Comparison of ENCODE assay signal across 12 mouse cellular contexts in genomic region chr8:70406427-70407069, GRCm38 (mm10). TPM values are rescaled to one million over a fixed set of nuclear protein-coding genes. Genes with fewer than 3 reads are reported as not detected.
DNase-seq lines count a peak whose midpoint lies in the region; ATAC-seq and TF ChIP-seq lines count a peak whose summit lies in the region.
"Had no signal": no experiment of that assay in that cellular context is flagged by ENCODE, and none has a peak within 500 bp of the region (broad histone marks: within the 10 kb centered on the region; RNA-seq: fewer than 3 reads in every experiment).

No protein-coding gene starts in this region.

- no peak overlapping the region for H3K4me2 ChIP-seq in liver, embryonic 11.5 days
- no peak overlapping the region for H3K4me2 ChIP-seq in liver, postnatal 0 days (ENCODE audit: low read depth, low read length)
- no peak overlapping the region for H3K4me2 ChIP-seq in embryonic facial prominence, embryonic 12.5 days (replicated peaks)
- no peak overlapping the region for H3K4me2 ChIP-seq in limb, embryonic 15.5 days
- H3K4me2 ChIP-seq in midbrain, postnatal 0 days (ENCODE audit: low read depth, low read length, poor library complexity, severe bottlenecking), result no peak overlapping the region
- H3K4me2 ChIP-seq: midbrain, embryonic 13.5 days had no signal

- ATAC-seq in liver, embryonic 11.5 days (replicated peaks; ENCODE audit: low FRiP score), result no peak
- ATAC-seq in liver, postnatal 0 days, result no peak
- ATAC-seq in embryonic facial prominence, embryonic 12.5 days (ENCODE audit: insufficient number of reproducible peaks, insufficient read depth, low FRiP score, low TSS enrichment), result 0 out of 2 replicates have a peak, but pooled peaks have one; percentile 13
- no peak for ATAC-seq in limb, embryonic 15.5 days (ENCODE audit: insufficient number of reproducible peaks, low FRiP score, low TSS enrichment, low read depth)
- ATAC-seq in activated CD4-positive, CD25-positive, alpha-beta regulatory T cell, adult 4 months, result no peak
- no peak for ATAC-seq in midbrain, postnatal 0 days (ENCODE audit: low FRiP score)
- ATAC-seq: midbrain, embryonic 13.5 days had no signal

- peak overlapping the region; percentile 16; the same call in 1 of the 2 replicates for H3K9ac ChIP-seq in liver, embryonic 11.5 days (ENCODE audit: low read depth, low read length)
- no peak overlapping the region for H3K9ac ChIP-seq in liver, postnatal 0 days (replicated peaks)
- H3K9ac ChIP-seq in embryonic facial prominence, embryonic 12.5 days, result no peak overlapping the region
- H3K9ac ChIP-seq in limb, embryonic 15.5 days, result no peak overlapping the region
- no peak overlapping the region for H3K9ac ChIP-seq in midbrain, postnatal 0 days (replicated peaks; ENCODE audit: low read length, poor library complexity, severe bottlenecking)
- H3K9ac ChIP-seq: midbrain, embryonic 13.5 days had no signal

- 81% methylated on average over 11 of the region's 11 CpGs for WGBS in liver, embryonic 11.5 days
- 77% methylated on average over 11 of the region's 11 CpGs for WGBS in liver, postnatal 0 days (ENCODE audit: insufficient replicate concordance)
- WGBS in embryonic facial prominence, embryonic 12.5 days, result 71% methylated on average over 11 of the region's 11 CpGs
- WGBS in limb, embryonic 15.5 days, result 61% methylated on average over 11 of the region's 11 CpGs
- 81% methylated on average over 10 of the region's 11 CpGs for WGBS in midbrain, postnatal 0 days

- H3K9me3 ChIP-seq in liver, embryonic 11.5 days (ENCODE audit: control insufficient read depth, low read length), result no peaks in the 10 kb centered on the region
- no peaks in the 10 kb centered on the region for H3K9me3 ChIP-seq in liver, postnatal 0 days (ENCODE audit: low read length)
- no peaks in the 10 kb centered on the region for H3K9me3 ChIP-seq in embryonic facial prominence, embryonic 12.5 days
- no peaks in the 10 kb centered on the region for H3K9me3 ChIP-seq in limb, embryonic 15.5 days
- no peaks in the 10 kb centered on the region for H3K9me3 ChIP-seq in midbrain, postnatal 0 days (ENCODE audit: low read length)
- H3K9me3 ChIP-seq: midbrain, embryonic 13.5 days had no signal

- H3K27me3 ChIP-seq in liver, embryonic 11.5 days (replicated peaks; ENCODE audit: control insufficient read depth, insufficient read depth, low read length), result no peaks in the 10 kb centered on the region
- H3K27me3 ChIP-seq in liver, postnatal 0 days (ENCODE audit: insufficient read depth, low read length), result no peaks in the 10 kb centered on the region
- H3K27me3 ChIP-seq in embryonic facial prominence, embryonic 12.5 days, result no peaks in the 10 kb centered on the region
- H3K27me3 ChIP-seq in limb, embryonic 15.5 days, result no peaks in the 10 kb centered on the region
- no peaks in the 10 kb centered on the region for H3K27me3 ChIP-seq in midbrain, postnatal 0 days (ENCODE audit: insufficient read depth, low read length)
- H3K27me3 ChIP-seq: midbrain, embryonic 13.5 days had no signal

- peaks cover 19% of the 10 kb centered on the region for H3K4me1 ChIP-seq in liver, embryonic 11.5 days (replicated peaks; ENCODE audit: control insufficient read depth, insufficient read depth, low read length)
- no peaks in the 10 kb centered on the region for H3K4me1 ChIP-seq in liver, postnatal 0 days (ENCODE audit: insufficient read depth)
- H3K4me1 ChIP-seq in embryonic facial prominence, embryonic 12.5 days, result peaks cover 23% of the 10 kb centered on the region
- H3K4me1 ChIP-seq in limb, embryonic 15.5 days, result peaks cover 62% of the 10 kb centered on the region
- peaks cover 10% of the 10 kb centered on the region; the same call in 1 of the 2 replicates for H3K4me1 ChIP-seq in midbrain, postnatal 0 days (ENCODE audit: insufficient read depth, low read length)

- DNase-seq in liver, embryonic 11.5 days (ENCODE audit: low spot score), result no peak
- DNase-seq in liver, postnatal 0 days, result no peak
- DNase-seq in kidney, adult 8-10 months, result peak; percentile 26 to 28
- no peak for DNase-seq in ovary, adult 18-20 months (ENCODE audit: low spot score)
- no peak for DNase-seq in midbrain, postnatal 0 days (ENCODE audit: low spot score)
- DNase-seq: adrenal gland, adult 2 months; heart, postnatal 14 days had no signal

- TF ChIP-seq CTCF in liver, postnatal 0 days (IDR thresholded peaks at IDR 0.05; ENCODE audit: low read depth), result no peak
- no peak for TF ChIP-seq CTCF in midbrain, postnatal 0 days (IDR thresholded peaks at IDR 0.05)

- TF ChIP-seq EP300 in liver, postnatal 0 days (IDR thresholded peaks at IDR 0.05; ENCODE audit: low read depth), result no peak

- no peak overlapping the region for H3K4me3 ChIP-seq in liver, embryonic 11.5 days (ENCODE audit: low read depth, low read length)
- no peak overlapping the region for H3K4me3 ChIP-seq in liver, postnatal 0 days (ENCODE audit: low read depth, low read length)
- no peak overlapping the region for H3K4me3 ChIP-seq in embryonic facial prominence, embryonic 12.5 days
- H3K4me3 ChIP-seq in limb, embryonic 15.5 days, result no peak overlapping the region
- H3K4me3 ChIP-seq in midbrain, postnatal 0 days (ENCODE audit: low read depth, low read length), result no peak overlapping the region
- H3K4me3 ChIP-seq: midbrain, embryonic 13.5 days had no signal

- H3K36me3 ChIP-seq in liver, embryonic 11.5 days (ENCODE audit: control insufficient read depth, insufficient read depth, low read length), result peaks cover 4% of the 10 kb centered on the region; the same call in 1 of the 2 replicates
- 0 out of 2 replicates have a peak, but pooled peaks cover 3% of the 10 kb centered on the region for H3K36me3 ChIP-seq in liver, postnatal 0 days (replicated peaks; ENCODE audit: insufficient read depth, low read length)
- peaks cover 16% of the 10 kb centered on the region for H3K36me3 ChIP-seq in embryonic facial prominence, embryonic 12.5 days
- peaks cover 12% of the 10 kb centered on the region for H3K36me3 ChIP-seq in limb, embryonic 15.5 days
- peaks cover 8% of the 10 kb centered on the region for H3K36me3 ChIP-seq in midbrain, postnatal 0 days (ENCODE audit: insufficient read depth, low read length)

- no peak overlapping the region for H3K27ac ChIP-seq in liver, embryonic 11.5 days (ENCODE audit: low read depth, low read length)
- no peak overlapping the region for H3K27ac ChIP-seq in liver, postnatal 0 days (ENCODE audit: low read depth)
- no peak overlapping the region for H3K27ac ChIP-seq in embryonic facial prominence, embryonic 12.5 days
- peak overlapping the region; percentile 88 for H3K27ac ChIP-seq in limb, embryonic 15.5 days
- no peak overlapping the region for H3K27ac ChIP-seq in midbrain, postnatal 0 days (ENCODE audit: low read depth, low read length)
- H3K27ac ChIP-seq: midbrain, embryonic 13.5 days had no signal

RNA-seq across cellular contexts. Expression of gene Crtc1, which starts 32.8 kb away (rescaled TPM):
- 11.3 and 13.1 TPM in 2 replicates for polyA plus RNA-seq in liver, embryonic 11.5 days (2014; fragmentation: Nextera tagmentation; extraction: Ambion mirVana)
- 2.6 and 2.7 TPM in 2 replicates for polyA plus RNA-seq in liver, postnatal 0 days (2015; fragmentation: Nextera tagmentation; extraction: Ambion mirVana)
- polyA plus RNA-seq in embryonic facial prominence, embryonic 12.5 days (2016; fragmentation: Nextera tagmentation; extraction: Ambion mirVana), result 22.1 and 24.1 TPM in 2 replicates
- polyA plus RNA-seq in limb, embryonic 15.5 days (2015; fragmentation: Nextera tagmentation; extraction: Ambion mirVana), result 22.2 and 22.4 TPM in 2 replicates
- polyA plus RNA-seq in activated CD4-positive, CD25-positive, alpha-beta regulatory T cell, adult 4 months (2017; shearing (Covaris generic)), result 1 to 10 TPM; 7.1 to 8.4 TPM
- 56.3 and 57.4 TPM in 2 replicates for total RNA-seq in midbrain, postnatal 0 days (2014; rRNA removed)
- polyA plus RNA-seq in midbrain, postnatal 0 days (2015; fragmentation: Nextera tagmentation; extraction: Ambion mirVana), result 46.5 and 47.8 TPM in 2 replicates

RNA-seq across cellular contexts. Expression of gene Comp, which starts 33.2 kb away (rescaled TPM):
- polyA plus RNA-seq in liver, embryonic 11.5 days (2014; fragmentation: Nextera tagmentation; extraction: Ambion mirVana), result 0.43 and 0.48 TPM in 2 replicates
- 3.0 and 4.0 TPM in 2 replicates for polyA plus RNA-seq in liver, postnatal 0 days (2015; fragmentation: Nextera tagmentation; extraction: Ambion mirVana)
- 0.61 and 1.4 TPM in 2 replicates for polyA plus RNA-seq in embryonic facial prominence, embryonic 12.5 days (2016; fragmentation: Nextera tagmentation; extraction: Ambion mirVana)
- 101 and 104 TPM in 2 replicates for polyA plus RNA-seq in limb, embryonic 15.5 days (2015; fragmentation: Nextera tagmentation; extraction: Ambion mirVana)
- under 1 TPM in 1 of 2 experiments, not detected in 1; 0.95 TPM for polyA plus RNA-seq in activated CD4-positive, CD25-positive, alpha-beta regulatory T cell, adult 4 months (2017; shearing (Covaris generic))
- total RNA-seq in midbrain, postnatal 0 days (2014; rRNA removed), result 0.19 and 0.49 TPM in 2 replicates
- 0.38 and 0.77 TPM in 2 replicates for polyA plus RNA-seq in midbrain, postnatal 0 days (2015; fragmentation: Nextera tagmentation; extraction: Ambion mirVana)
- total RNA-seq: MEL had no signal

RNA-seq across cellular contexts. Expression of gene Upf1, which starts 53.5 kb away (rescaled TPM):
- polyA plus RNA-seq in liver, embryonic 11.5 days (2014; fragmentation: Nextera tagmentation; extraction: Ambion mirVana), result 21.1 and 23.7 TPM in 2 replicates
- 6.7 and 7.1 TPM in 2 replicates for polyA plus RNA-seq in liver, postnatal 0 days (2015; fragmentation: Nextera tagmentation; extraction: Ambion mirVana)
- 33.7 and 36.0 TPM in 2 replicates for polyA plus RNA-seq in embryonic facial prominence, embryonic 12.5 days (2016; fragmentation: Nextera tagmentation; extraction: Ambion mirVana)
- 13.8 and 16.7 TPM in 2 replicates for polyA plus RNA-seq in limb, embryonic 15.5 days (2015; fragmentation: Nextera tagmentation; extraction: Ambion mirVana)
- 10 to 100 TPM; 12.1 to 15.3 TPM for polyA plus RNA-seq in activated CD4-positive, CD25-positive, alpha-beta regulatory T cell, adult 4 months (2017; shearing (Covaris generic))
- total RNA-seq in midbrain, postnatal 0 days (2014; rRNA removed), result 39.6 and 45.4 TPM in 2 replicates
- polyA plus RNA-seq in midbrain, postnatal 0 days (2015; fragmentation: Nextera tagmentation; extraction: Ambion mirVana), result 9.1 and 9.7 TPM in 2 replicates

Comparison
In these comparisons a context has a peak if more than half of its experiments do, and no peak if none do; other contexts are left out.
1. DNase-seq: peak in kidney, adult 8-10 months (2 of 2); none in liver, embryonic 11.5 days (single experiment), liver, postnatal 0 days (single experiment), ovary, adult 18-20 months (single experiment) and midbrain, postnatal 0 days (single experiment).
2. RNA of gene Comp, which starts 33.2 kb away (polyA plus RNA-seq): 101 to 104 TPM in limb, embryonic 15.5 days; 3.0 to 4.0 TPM in liver, postnatal 0 days, 0.61 to 1.4 TPM in embryonic facial prominence, embryonic 12.5 days, 0.95 TPM in activated CD4-positive, CD25-positive, alpha-beta regulatory T cell, adult 4 months, 0.43 to 0.48 TPM in liver, embryonic 11.5 days and 0.38 to 0.77 TPM in midbrain, postnatal 0 days; every median in the first group is over 10 times any median in the second.